Mouse (Mus musculus): ENCODE results near the gene Btg1. TPM values are rescaled to one million over a fixed set of nuclear protein-coding genes. Genes with fewer than 3 reads are reported as not detected.

Btg1 gene
- 16.3 and 35.5 TPM in 2 replicates for polyA plus RNA-seq (2012; rRNA removed)

DNA sequence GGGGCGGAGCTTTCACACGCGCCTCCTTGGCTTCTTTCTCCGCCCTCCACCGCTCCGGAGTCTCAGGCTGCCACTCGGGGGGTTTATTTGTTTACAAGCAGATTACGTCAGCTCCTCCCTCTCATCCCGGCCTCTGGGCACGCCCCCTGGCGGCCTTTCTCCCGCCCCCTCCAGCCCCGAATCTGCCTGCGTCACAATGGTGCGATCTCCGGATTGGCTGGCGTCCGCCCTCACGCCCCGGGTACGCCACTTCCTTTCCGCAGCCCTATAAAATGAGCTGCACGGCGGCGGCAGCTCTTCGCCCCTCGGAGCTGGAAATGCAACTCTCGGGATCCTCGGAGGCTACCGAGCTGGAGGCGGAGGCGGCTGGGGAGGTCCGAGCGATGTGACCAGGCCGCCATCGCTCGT, at the start of gene Btg1:
TSS of gene Btg1 (plus strand) at position 298 of the 408 bp plus-strand sequence.
- peaks cover 12% of the 10 kb centered on the region for H3K4me1 ChIP-seq (ENCODE audit: control insufficient read depth, insufficient read depth, low read length)
- peak; percentile 100 for DNase-seq
- WGBS: 1% methylated on average over 36 of the region's 37 CpGs
- peaks cover 6% of the 10 kb centered on the region for H3K36me3 ChIP-seq (ENCODE audit: control insufficient read depth, insufficient read depth, low read length)
- no peaks in the 10 kb centered on the region for H3K27me3 ChIP-seq (replicated peaks; ENCODE audit: control insufficient read depth, insufficient read depth, low read length)
- peak within 1 kb of the TSS; percentile 97 for H3K4me3 ChIP-seq (ENCODE audit: insufficient read depth, low read depth, low read length)
- H3K27ac ChIP-seq (ENCODE audit: insufficient read depth, low read depth, low read length): peak within 1 kb of the TSS; percentile 98
- TF ChIP-seq CTCF (conservative IDR thresholded peaks at IDR 0.05; ENCODE audit: insufficient read depth, insufficient read length, low read depth, low read length) (no peak; the same call in 1 of the 2 replicates), POLR2A (IDR thresholded peaks at IDR 0.05; ENCODE audit: low read depth, low read length) (peak; percentile 99)

DNA sequence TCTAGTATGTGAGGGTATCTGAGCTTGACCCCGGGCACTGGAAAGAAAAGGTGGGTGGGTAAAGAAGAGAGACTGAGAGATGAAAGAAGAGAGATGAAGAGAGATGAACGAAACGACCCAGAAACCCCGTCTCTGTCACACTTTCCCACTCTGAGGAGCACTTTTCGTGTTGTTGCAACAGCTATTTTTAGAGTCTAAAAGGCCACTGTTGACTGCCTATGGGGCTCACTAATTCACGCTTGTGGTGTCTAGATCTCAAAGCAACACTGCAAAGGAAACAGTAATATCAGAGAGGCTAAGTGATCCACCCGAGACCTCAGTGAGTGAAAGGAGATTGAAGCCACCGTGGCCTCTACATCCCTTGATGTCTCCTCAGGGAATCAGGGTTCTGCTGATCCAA, 47.3 kb upstream of the Btg1 start:
- 81% methylated on average over 8 of the region's 8 CpGs for WGBS
- Histone ChIP-seq H3K27me3 (replicated peaks; ENCODE audit: control insufficient read depth, insufficient read depth, low read length) (no peaks in the 10 kb centered on the region), H3K27ac (ENCODE audit: insufficient read depth, low read depth, low read length) (no peak overlapping the region), H3K4me3 (ENCODE audit: insufficient read depth, low read depth, low read length) (no peak overlapping the region), H3K36me3 (ENCODE audit: control insufficient read depth, insufficient read depth, low read length) (no peaks in the 10 kb centered on the region), H3K4me1 (ENCODE audit: control insufficient read depth, insufficient read depth, low read length) (no peaks in the 10 kb centered on the region)
- DNase-seq: no peak
- TF ChIP-seq CTCF (conservative IDR thresholded peaks at IDR 0.05; ENCODE audit: insufficient read depth, insufficient read length, low read depth, low read length): no peak
- TF ChIP-seq POLR2A (IDR thresholded peaks at IDR 0.05; ENCODE audit: low read depth, low read length): no peak

DNA sequence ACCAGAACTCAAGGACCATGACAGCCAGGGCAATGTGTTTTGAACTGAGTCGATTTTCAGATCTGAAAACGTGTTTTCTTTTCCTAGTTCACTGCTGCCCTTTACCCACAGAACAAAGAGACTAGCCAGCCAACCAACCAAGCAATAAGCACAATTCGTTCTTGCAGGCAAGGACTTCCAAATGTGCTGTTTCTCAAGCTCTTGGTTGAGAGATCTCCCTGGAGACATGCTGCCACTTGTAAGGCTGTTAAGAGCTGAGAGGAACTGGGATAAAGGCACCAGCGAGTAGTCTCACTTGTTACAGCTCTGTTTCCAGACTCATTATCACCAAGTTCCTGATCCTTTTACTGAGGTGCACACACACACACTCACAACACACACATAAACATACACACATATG, 45.6 kb upstream of the Btg1 start:
- Histone ChIP-seq H3K4me1 (ENCODE audit: control insufficient read depth, insufficient read depth, low read length) (no peaks in the 10 kb centered on the region), H3K27ac (ENCODE audit: insufficient read depth, low read depth, low read length) (peak overlapping the region; percentile 52; the same call in 1 of the 2 replicates), H3K27me3 (replicated peaks; ENCODE audit: control insufficient read depth, insufficient read depth, low read length) (no peaks in the 10 kb centered on the region), H3K36me3 (ENCODE audit: control insufficient read depth, insufficient read depth, low read length) (no peaks in the 10 kb centered on the region), H3K4me3 (ENCODE audit: insufficient read depth, low read depth, low read length) (no peak overlapping the region)
- TF ChIP-seq POLR2A (IDR thresholded peaks at IDR 0.05; ENCODE audit: low read depth, low read length) (no peak), CTCF (conservative IDR thresholded peaks at IDR 0.05; ENCODE audit: insufficient read depth, insufficient read length, low read depth, low read length) (no peak)
- peak; percentile 50 for DNase-seq
- WGBS: 40% methylated on average over 4 of the region's 4 CpGs

DNA sequence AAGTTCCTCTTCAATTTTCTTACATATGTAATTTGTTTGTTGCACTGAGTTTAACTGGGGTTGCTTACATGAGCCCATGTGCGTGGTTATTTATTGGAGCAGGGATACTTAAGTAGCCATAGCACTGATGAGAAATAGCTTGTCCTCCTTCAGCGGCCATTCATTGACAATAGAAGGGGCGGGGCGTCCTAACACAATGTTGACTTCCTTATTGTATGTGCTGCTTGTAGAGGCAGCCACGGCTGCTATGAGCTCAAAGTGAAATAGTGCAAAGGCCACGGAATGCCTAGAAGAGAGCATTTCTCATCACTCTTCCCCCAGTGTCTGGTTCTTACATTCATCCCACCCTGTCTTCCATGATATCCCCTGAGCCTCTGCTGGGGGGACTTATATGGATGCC, 42.0 kb upstream of the Btg1 start:
- no peaks in the 10 kb centered on the region for H3K4me1 ChIP-seq (ENCODE audit: control insufficient read depth, insufficient read depth, low read length)
- no peaks in the 10 kb centered on the region for H3K27me3 ChIP-seq (replicated peaks; ENCODE audit: control insufficient read depth, insufficient read depth, low read length)
- no peaks in the 10 kb centered on the region for H3K36me3 ChIP-seq (ENCODE audit: control insufficient read depth, insufficient read depth, low read length)
- H3K27ac ChIP-seq (ENCODE audit: insufficient read depth, low read depth, low read length): no peak overlapping the region
- no peak overlapping the region for H3K4me3 ChIP-seq (ENCODE audit: insufficient read depth, low read depth, low read length)
- 84% methylated on average over 6 of the region's 6 CpGs for WGBS
- no peak for DNase-seq
- no peak for TF ChIP-seq POLR2A (IDR thresholded peaks at IDR 0.05; ENCODE audit: low read depth, low read length)
- TF ChIP-seq CTCF (conservative IDR thresholded peaks at IDR 0.05; ENCODE audit: insufficient read depth, insufficient read length, low read depth, low read length): no peak

DNA sequence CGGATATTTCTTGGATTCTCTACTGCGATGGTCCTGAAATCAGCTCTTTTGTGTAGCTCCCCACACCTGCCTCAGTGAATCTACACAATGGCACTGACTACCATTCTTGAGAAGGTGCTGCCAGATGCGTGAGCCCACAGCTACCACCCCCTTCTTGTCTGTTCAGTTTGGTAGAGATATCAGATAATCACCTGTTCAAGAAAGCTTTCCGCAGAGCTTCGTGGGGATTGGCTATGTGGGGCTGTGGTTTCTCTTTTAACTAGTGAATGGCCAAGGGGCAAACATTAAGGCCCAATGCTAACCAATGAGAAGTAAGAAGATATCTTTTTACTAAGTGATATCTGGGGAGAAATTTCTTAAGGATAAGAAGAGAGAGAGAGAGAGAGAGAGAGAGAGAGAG, 41.5 kb upstream of the Btg1 start:
- WGBS: 88% methylated on average over 5 of the region's 5 CpGs
- no peak overlapping the region for H3K4me3 ChIP-seq (ENCODE audit: insufficient read depth, low read depth, low read length)
- TF ChIP-seq POLR2A (IDR thresholded peaks at IDR 0.05; ENCODE audit: low read depth, low read length) (no peak), CTCF (conservative IDR thresholded peaks at IDR 0.05; ENCODE audit: insufficient read depth, insufficient read length, low read depth, low read length) (no peak)

DNA sequence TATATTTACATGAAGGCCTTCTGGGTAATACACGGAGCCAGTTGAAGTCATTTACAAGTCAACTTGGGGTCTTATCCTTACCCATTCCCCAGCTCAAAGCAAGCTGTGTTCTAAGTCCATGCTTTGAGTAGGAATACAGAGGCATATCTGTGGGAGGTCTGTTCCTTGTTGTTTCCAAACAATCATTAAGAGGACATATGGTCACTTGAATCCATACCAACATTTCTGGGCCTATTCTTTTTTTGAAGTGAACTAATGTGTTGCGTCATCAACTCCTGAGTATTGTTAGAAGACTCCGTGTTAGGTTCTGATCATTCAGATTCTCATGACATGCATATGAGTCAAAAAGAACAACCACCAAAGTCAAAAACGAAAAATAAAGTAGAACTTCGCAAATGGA, 37.9 kb upstream of the Btg1 start:
- TF ChIP-seq CTCF (conservative IDR thresholded peaks at IDR 0.05; ENCODE audit: insufficient read depth, insufficient read length, low read depth, low read length): no peak
- TF ChIP-seq POLR2A (IDR thresholded peaks at IDR 0.05; ENCODE audit: low read depth, low read length): no peak
- Histone ChIP-seq H3K4me1 (ENCODE audit: control insufficient read depth, insufficient read depth, low read length) (no peaks in the 10 kb centered on the region), H3K27me3 (replicated peaks; ENCODE audit: control insufficient read depth, insufficient read depth, low read length) (no peaks in the 10 kb centered on the region), H3K27ac (ENCODE audit: insufficient read depth, low read depth, low read length) (no peak overlapping the region), H3K36me3 (ENCODE audit: control insufficient read depth, insufficient read depth, low read length) (no peaks in the 10 kb centered on the region), H3K4me3 (ENCODE audit: insufficient read depth, low read depth, low read length) (no peak overlapping the region)
- WGBS: 85% methylated on average over 5 of the region's 5 CpGs
- no peak for DNase-seq

More for the DNA sequence above, 41.5 kb upstream of the Btg1 start:
- Histone ChIP-seq H3K27me3 (replicated peaks; ENCODE audit: control insufficient read depth, insufficient read depth, low read length) (no peaks in the 10 kb centered on the region), H3K36me3 (ENCODE audit: control insufficient read depth, insufficient read depth, low read length) (no peaks in the 10 kb centered on the region), H3K27ac (ENCODE audit: insufficient read depth, low read depth, low read length) (no peak overlapping the region), H3K4me1 (ENCODE audit: control insufficient read depth, insufficient read depth, low read length) (no peaks in the 10 kb centered on the region)
- DNase-seq: no peak

DNA sequence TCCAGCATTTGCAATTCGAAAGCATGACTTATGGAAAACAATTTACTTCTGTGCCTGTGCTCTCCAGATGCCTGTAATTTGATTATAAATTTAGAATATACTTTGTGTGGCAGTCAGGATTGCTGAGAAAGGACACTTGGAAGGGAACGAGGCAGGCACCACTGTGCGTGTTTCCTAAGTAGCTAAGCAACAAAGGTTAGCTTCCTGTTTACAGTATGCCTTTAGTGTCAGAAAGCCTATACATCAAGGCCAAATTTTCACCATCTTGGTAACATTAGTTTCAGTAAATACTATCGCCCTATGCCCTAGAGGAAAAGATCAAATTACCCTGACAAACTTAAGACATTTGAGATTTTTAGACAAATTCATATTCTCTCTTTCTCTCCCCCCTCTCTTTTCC, 37.4 kb upstream of the Btg1 start:
- Histone ChIP-seq H3K27ac (ENCODE audit: insufficient read depth, low read depth, low read length) (no peak overlapping the region), H3K27me3 (replicated peaks; ENCODE audit: control insufficient read depth, insufficient read depth, low read length) (no peaks in the 10 kb centered on the region), H3K4me3 (ENCODE audit: insufficient read depth, low read depth, low read length) (no peak overlapping the region), H3K4me1 (ENCODE audit: control insufficient read depth, insufficient read depth, low read length) (no peaks in the 10 kb centered on the region), H3K36me3 (ENCODE audit: control insufficient read depth, insufficient read depth, low read length) (no peaks in the 10 kb centered on the region)
- no peak for TF ChIP-seq CTCF (conservative IDR thresholded peaks at IDR 0.05; ENCODE audit: insufficient read depth, insufficient read length, low read depth, low read length)
- TF ChIP-seq POLR2A (IDR thresholded peaks at IDR 0.05; ENCODE audit: low read depth, low read length): no peak
- DNase-seq: no peak
- 67% methylated on average over 4 of the region's 4 CpGs for WGBS
